Mouse (Mus musculus): ENCODE results near the gene Ino80d.

Ino80d gene

DNA sequence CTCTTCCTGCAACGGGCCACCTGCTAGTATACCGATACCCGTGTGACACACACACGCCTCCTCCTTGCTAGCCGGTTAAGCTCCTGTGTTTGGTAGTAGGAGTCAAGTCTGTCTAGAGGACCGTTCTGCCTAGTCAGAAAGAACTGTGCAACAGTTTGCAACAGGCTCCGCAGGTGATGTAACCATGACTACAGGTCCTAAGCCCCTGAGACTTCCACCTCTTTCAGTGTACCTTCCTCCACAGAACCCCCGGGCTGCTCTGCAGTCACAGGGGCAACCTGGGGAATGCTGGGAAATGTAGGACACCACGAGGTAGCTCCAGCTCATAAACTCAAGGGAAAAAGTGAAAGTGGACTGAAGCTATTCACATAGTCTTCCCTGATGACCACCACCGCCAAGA is 123.4 kb downstream of the Ino80d start:
- DNase-seq (ENCODE audit: extremely low spot score): no peak

DNA sequence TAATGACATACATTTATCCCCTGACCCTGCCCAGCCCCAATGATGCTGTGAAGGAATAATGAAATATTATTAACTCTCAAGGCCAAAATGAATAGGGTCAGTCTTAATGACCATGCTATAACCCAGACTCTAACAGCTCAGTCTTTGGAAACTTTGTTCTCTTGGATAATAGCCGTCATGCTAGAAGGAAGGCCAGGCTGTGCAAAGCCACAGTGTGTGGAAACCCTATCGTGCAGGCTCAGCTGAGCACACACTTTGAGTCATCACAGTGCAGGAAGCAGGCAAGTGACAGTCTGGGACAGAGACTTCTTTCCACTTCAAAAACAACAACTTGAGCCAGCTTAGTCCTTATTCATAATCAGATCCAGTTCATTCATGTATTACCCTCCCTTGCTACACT is 126.9 kb downstream of the Ino80d start:
- DNase-seq (ENCODE audit: extremely low spot score): no peak

DNA sequence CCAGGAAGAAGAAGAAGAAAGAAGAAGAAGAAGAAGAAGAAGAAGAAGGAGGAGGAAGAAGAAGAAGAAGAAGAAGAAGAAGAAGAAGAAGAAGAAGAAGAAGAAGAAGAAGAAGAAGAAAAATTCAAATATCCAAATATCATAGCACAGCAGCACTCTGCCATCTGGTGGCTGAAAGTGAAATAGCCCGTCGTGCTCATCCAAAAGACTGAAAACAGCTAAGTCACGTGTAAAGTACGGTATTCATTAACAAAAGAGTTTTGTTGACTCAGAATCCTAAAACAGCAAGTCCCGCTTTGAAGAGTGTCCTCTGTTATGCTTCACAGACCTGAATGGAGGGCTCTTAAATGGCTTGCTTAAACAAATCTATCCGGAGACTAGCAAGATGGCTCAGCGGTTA is 128.2 kb downstream of the Ino80d start:
- DNase-seq (ENCODE audit: extremely low spot score): peak; percentile 41

DNA sequence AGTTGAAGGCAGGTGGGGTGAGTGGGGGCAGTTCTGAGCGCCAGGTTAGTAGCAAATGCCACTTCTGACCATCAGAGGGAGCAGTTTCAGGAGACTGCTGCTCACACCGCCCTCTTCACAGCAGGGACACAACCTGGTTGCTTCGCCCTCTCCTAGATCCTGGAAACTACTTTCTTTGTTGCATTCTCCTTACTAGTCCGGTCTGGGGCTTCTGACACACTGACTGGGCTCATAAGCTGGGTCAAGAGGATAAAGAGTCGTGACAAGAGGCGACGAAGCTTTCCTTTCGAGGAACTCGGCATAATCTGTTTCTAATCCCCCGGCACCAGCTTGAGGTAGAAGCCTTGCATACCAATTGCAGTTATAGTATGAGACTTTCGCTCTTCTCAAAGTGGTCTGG is 129.9 kb downstream of the Ino80d start:
- DNase-seq (ENCODE audit: extremely low spot score): peak; percentile 41

DNA sequence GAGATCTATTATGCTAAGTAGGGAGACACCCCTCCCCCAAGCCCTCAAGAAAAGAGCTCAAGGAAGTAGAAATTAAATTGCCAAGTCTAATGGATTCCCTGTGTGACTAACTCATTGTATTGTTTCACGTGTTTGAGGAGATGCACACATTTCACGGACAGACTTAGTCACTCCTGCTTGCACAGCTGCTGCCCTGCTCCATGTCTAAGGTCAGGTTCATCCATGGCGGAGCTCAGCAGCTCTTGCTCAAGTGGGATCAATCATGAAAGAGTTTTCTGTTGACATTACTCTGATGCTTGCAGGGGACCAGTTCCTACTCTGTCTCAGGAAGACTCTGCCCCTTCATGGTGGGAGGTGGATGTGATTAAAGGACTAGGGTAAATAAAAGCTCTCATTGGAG is 137.7 kb downstream of the Ino80d start:
- DNase-seq (ENCODE audit: extremely low spot score): no peak

DNA sequence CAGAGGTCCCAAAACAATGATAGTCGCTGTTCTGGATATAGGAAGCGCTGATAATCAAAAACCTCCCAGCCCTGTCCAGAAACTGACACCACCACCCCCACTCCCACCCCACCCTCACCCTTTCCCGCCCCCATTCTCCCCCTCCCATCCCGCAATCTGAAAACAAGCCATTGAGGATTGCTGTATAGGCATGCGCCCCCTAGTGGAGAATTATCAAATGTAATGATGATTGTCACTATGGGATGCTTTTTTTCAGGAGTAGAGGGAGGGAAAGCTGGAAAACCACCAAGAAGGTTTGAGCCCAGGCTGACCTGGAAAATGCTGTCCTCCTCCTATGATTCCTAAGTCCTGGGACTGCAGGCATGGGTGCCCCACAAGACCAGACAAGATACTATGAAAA is 147.6 kb downstream of the Ino80d start:
- DNase-seq (ENCODE audit: extremely low spot score): peak; percentile 54

DNA sequence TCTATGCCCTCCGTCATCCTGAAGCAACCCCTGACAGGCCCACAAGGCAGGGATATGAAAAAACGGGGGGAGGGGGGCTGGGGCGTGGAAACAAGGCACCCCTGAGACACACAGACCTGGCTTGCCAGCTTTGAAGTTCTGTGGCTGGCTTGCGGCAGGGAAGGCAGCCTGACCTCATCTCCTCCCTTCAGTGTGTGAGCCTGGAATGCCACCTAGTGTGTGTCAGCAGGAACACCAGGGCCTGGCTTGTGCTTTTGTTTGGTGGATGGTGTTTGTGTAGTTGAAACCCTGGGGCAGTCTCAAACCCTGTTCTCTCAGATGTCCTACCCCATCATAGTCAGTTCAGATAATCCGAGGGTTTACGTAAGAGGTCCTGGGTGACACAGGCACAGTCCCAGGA is 150.2 kb downstream of the Ino80d start:
- peak; percentile 74 for DNase-seq (ENCODE audit: extremely low spot score)

DNA sequence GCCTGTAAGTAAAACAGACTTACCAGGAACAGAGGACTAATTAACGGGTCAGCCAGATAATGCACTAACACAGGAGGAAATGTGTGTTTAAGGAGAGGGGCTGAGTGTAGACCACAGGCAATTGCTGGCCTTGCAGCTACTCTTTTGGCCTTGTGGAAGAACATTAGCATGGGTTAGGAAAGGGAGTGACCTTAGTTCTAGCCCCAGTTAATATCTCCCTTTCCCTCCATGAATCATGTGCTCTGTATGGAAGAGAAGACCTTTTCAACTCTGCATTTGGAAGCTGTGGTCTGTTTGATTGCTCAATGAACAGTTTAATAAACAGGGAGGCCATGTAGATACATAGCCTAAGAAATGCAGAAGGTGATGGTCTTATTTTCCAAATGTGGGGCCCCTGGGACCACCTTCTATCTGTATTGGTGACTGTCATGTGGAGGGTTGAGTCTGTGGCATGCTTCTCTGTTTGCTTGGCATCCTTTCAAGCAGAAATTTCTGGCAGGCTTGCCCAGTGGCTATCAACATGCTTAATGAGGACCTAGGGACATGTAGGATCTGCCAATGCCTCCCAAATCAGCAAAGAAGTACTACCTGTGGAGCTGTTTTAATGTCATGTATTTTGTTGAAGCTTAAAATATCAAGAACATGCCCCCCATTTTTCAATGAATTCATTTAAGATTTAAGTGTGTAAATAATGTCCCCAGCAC is 157.4 kb downstream of the Ino80d start:
- no peak for DNase-seq (ENCODE audit: extremely low spot score)

DNA sequence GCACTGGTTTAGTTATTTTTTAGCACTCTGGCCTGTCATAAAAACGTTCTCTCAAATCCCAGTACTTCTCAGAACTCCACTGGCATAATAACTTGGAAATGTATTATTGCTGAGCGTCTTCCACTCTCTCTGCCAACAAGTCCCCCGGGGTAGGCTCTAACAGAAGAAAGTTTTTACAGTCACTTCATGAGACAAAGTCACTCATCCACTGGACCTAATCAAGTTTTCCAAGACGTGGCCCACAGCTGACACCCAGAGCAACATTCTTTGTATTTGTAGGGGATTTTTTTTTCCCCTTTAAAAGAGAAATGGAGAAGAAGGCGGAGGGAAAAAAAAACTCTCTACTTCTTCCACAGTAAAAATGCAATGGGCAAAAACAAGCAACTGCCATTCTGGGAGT is 157.9 kb downstream of the Ino80d start:
- DNase-seq (ENCODE audit: extremely low spot score): no peak

DNA sequence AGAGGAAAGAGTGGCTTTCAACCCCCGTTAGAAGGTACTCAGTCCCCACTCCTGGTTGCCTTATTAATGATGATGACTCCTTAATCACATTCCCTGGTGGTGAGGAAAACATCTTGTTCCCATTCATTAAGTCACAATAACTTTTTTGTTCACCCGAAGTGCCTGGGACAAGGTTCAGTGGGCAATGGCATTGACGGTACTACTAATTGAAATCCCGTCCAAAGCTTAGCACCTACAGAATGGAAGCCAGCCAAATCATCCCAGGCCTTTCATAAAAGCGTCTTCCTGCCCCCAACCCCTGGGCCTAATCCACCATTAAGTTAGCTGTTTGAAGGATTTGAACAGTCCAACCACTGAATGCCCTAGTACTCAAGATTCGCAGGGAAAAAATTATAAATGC is 159.1 kb downstream of the Ino80d start:
- DNase-seq (ENCODE audit: extremely low spot score): no peak

DNA sequence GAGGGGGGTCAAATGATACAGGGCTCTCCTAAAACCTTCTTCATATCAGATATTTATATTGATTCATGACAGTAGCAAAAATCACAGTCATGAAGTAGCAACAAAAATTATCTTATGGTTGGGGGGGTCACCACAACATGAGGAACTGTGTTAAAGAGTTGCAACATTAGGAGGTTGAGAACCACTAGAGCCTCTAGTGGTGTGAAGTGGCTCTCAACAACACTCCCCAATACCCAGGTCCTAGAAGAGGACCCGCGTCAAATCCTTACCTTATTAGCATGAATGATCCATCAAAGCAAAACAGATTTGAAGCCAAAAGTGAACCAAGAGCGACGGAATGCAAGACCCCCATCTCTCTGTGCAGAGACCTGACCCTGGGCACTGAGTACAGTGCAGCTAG is 161.4 kb downstream of the Ino80d start:
- no peak for DNase-seq (ENCODE audit: extremely low spot score)

DNA sequence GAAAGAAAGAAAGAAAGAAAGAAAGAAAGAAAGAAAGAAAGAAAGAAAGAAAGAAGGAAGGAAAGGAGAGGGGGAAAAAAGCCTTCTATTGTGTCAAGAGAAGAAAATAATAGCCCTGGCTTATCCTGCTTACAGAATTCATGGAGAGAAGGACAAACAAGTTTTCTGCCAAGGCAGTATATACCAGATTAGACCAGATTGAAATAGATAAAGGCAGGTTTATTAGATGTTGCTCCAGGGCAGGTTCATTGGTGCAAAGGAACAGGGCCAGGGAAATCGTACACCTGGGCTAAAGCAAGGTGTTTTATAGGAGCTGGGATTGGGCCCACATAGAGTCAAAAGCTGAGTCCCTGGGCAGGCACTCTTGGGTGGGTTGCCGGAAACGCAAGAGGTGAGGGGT is 162.1 kb downstream of the Ino80d start:
- no peak for DNase-seq (ENCODE audit: extremely low spot score)

DNA sequence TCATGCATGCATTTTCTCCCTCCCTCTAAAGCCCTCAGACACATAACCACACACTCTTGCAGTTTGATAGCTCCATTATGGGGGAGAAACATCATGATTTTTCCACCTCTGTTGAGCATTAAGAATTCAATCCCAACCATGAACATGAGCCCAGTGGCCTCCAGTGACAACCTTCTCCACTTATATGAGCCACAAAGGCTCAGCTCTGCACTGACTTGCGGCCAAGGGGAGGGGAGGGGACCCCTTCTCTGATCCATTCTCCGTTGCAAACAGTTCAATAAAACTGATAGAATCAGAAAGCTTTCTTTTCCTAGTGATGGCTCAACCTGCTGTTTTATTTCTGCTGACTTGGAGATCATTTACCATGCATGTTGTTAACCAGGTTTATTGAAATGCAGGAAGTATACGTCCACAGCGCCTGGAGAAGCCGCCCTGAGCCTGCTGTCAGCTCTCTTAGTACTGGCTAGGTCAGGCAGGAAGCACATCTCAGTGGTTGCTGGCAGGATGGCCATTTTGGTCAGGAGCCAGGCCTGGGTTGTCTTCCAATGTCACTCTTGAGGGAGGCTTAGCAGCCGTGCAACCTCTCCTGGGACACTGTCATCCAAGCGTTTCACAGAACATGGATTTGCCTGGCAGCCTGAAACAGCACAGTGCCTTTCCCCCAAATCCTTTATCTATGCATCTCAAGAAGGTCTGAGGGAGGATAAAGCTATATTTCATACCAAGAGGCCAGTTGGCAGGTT is 163.2 kb downstream of the Ino80d start:
- no peak for DNase-seq (ENCODE audit: extremely low spot score)

DNA sequence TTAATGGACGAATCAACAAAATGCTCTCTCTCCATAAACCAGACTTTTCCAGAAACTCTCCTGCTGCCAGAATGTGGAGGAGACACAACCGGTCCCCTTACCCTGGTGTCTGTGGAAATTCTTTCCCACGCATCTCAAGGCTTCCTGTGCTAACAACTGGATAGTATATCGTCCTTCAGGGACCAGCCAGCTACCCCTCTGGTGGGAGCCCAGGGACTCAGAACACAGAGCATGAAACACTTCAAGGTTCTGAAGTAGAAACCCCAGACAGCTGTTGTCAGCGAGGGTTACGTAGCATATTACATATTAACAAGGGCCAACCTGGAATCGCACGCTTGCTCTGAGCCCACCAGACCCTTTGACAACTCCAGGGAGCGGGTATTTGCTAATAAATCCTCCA is 163.9 kb downstream of the Ino80d start:
- no peak for DNase-seq (ENCODE audit: extremely low spot score)

DNA sequence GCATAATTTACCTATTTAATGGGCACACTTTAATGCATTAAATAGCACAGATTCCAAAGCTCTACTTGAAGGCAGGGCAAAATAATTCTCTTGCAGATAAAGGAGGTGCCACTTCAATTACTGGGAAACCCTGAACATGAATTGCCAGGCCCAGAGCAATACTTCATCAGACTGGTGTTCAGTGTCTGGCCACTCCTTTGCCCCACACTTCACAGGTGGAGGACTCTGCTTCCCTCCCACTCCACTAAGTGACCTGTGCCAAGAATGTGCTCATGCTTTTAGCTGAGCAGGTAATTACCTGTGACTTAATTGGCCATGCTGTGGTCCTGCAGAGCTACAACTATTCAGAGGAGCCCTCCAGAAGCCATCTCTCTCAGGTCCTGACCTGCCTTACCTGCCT is 166.7 kb downstream of the Ino80d start:
- DNase-seq (ENCODE audit: extremely low spot score): no peak

DNA sequence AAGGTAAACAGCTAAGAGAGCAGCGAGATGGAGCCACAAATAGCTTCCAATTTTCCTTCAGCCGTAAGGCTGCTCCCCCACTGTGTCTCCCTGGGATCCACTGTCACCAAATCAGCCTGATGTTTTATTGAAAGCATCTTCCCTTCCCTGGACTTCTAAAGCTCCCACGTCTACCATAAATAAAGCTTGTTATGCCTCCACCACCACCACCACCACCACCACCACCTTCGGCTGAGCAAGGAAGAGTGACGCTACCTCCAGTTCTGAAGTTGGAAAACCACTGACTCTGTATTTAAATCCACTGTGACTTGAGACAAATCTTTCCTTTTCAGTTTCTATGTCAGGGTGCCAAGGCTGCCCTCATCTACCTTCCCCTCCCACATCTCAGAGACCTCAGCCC is 167.5 kb downstream of the Ino80d start:
- no peak for DNase-seq (ENCODE audit: extremely low spot score)

DNA sequence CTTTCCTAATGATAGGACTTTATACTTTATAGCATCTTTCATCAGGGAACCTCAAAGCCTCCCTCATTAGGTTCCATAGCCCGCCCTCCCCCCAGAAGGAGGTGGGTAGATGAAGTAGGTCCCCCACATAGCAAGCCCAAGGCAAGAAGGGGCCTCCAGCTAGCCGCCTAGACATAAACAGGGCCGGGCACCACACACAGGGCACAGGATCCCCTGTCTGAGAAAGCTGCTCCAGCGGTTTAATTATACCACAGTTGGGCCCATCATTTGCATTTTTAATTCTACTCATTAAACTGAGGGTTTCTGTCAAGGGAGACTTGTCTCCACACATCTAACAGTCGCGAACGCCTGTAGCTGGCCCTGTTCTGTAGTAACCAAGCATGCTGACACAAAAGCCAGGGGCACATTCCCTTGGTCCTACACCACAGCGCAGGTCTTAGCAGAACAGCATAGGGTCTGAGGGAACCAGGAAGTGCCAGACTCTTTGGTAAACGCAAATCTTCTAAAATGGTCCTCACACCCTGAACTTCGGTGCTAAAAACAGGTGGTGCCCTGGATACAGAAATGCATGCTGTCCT is 179.6 kb downstream of the Ino80d start:
- DNase-seq (ENCODE audit: extremely low spot score): no peak

DNA sequence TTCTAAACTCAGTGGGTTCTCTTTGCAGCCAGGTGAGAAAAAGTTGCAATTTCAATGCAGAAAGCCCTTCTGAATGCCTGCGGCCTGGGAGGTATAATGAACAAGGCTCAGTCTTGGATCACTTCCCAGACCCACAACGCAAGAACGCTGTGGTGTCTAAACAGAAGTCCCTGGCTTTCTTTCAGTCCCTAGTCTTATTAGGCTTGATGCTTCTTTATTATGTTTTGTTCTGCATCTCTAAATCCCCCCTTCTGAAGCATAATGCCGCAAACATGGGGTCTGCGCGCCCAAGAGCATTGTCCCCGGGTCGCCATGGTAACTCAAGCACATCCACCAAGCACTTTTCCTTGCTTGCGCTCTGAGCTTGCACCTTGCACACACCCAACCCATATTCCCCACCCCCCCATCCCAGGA is 180.4 kb downstream of the Ino80d start:
- peak; percentile 33 for DNase-seq (ENCODE audit: extremely low spot score)

DNA sequence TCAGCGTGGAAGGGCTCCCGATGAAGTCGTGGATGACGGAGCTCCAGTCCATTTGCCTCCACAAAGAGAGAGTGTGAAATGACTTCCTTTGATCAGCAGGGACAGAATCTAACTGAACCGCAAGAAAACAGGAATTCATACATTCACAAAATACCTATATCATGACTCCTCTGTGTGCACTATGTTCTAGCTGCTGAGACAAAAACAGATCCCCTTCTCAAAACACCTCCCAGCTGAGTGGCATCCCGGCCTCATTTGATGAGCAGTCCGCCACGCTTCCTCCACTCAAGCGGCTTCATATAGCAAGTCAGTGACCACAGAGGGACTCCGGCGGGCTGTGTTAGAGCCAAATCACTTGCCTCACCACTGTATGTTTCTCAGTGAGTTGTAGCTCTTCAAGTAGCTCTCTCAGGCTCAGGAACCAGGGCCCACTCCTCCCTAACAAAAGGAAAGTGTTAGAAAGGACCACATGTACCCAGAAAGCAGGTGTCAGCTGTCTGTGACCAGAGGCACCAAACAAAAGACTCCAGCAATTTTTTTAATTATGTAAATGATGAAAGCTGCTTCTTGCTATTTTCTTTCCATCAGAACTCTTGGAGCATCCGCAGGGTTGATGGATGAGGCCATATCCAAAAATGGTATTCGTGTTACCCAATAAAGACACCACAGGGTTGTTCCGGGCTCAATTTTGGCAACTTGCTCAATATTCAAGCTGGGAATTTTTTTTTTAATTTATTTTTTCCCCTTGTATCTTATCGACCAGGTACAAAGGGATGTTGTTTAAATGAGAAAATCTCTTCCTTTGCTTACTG is 181.0 kb downstream of the Ino80d start:
- DNase-seq (ENCODE audit: extremely low spot score): no peak

DNA sequence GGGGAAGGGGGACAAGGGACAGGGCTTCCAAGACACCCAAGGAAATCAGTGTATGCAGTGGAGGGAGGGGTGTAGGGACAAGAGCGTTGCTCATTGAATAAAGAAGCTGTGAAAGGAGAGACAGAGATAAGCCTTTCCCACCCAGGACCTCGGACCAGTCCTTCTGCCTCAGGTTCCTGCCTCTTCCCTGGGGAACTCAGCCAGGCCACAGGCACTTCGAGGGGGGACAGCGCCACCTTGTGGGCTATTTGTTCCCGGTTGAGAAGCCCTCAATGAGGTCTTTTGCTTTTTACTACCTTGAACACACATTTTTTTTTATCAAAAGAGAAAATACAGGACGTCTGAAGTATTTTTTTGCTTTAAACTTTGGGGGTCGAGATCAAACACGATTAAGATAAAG is 185.0 kb downstream of the Ino80d start:
- DNase-seq (ENCODE audit: extremely low spot score): peak; percentile 84

DNA sequence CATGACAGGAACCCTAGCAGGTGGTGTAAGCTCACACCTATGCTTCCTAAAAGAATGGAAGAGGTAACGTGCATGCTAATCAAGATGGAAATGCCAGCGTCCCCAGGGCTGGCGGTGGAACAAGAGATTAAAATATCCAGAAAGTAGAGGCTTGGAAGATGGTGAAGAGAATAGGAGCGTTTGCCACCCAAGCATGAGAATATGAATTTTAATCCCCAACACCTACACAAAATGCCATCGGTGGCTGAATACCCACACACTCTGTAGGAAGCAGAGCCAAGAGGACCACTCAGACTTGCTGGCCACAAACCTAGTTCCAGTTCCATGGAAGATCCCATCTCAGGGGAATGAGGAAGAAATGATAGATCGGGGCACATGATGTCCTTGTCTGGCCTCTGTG is 195.2 kb downstream of the Ino80d start:
- no peak for DNase-seq (ENCODE audit: extremely low spot score)

DNA sequence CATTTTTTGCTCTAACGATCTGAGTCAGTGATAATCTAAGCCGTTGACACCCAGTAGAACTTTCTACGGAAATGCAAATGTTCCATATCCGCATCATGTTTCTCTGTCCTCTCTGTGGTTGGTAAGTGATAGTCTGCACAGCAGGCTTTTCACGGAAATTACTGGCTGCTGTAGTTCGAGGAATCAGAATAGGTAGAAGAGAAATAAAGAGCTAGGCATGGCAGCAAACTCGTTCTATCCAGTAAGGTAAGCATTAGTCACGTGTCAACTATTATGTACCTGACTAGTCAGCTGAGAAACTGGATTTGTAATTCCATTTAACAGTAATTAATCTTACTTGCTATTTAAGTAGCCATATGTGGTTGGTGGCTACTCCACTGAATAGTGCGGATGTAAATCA is 197.9 kb downstream of the Ino80d start:
- DNase-seq (ENCODE audit: extremely low spot score): no peak
